Mouse (Mus musculus): ENCODE results near the gene Rmi1.
"Not testable (repeated sequence)": the region's sequence is repeated elsewhere in the genome, so short reads cannot be mapped to it uniquely, and the experiment has no call there.

Rmi1 gene

DNA sequence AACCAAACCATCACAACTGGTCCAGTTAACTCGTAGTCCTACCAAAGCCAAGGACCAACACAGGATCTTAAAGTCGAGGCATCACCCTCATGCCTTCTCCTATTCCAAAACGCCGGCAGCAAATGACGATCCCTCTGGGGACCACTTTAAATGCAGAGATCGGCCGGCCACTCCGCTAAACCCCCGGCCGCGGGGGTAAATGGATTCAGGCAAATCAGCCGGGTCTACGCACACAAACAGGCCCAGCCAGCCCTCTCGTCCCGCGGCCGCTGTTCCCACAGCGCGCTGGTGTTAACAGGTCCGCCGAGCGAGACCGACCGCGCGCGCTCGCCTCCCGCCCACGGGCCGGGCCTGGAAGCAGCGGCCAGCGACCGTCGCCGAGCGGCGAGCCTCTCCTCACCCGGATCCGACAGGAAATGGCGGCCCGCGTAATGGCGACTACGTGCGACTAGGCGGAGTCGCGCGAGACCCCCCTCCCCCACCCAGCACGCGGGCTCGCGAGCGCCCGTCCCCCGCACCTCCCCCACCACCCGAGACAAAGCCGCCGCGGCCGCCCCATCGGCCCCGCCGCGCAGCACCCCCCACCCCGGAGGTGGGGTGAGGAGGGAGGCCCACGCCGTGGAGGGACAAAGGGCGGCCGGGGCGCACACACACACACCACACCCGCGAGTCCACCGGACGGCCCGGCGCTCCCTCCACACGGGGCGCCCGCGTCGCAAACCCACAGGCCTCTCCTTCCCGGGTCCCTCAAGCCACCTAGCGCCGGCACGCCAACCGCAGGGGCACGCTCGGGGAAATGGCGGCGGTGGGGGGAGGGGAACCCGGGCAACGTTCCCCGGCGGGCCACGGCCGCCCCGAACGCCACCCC is 679 bp upstream of the Rmi1 start:
- peak; percentile 71 to 75 for DNase-seq

DNA sequence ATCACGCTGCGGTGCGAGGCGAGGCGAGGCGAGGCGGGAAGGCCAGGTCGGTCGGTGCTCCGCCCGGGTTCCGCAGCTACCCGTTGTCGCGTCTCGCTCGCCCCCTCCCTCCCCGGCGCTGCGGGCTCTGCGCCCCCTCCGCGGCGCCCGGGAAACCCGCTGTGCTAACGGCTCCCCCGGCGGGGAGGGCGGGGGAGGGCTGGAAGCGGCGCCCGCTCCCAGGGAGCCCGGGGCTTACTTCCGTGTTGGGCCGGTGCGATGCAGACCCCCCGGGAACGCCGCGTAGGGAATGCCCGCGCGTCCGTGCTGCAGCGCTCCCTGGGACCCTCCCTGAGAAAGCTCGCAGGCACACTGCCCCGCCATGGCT is 679 bp downstream of the Rmi1 start:
- DNase-seq: no peak

DNA sequence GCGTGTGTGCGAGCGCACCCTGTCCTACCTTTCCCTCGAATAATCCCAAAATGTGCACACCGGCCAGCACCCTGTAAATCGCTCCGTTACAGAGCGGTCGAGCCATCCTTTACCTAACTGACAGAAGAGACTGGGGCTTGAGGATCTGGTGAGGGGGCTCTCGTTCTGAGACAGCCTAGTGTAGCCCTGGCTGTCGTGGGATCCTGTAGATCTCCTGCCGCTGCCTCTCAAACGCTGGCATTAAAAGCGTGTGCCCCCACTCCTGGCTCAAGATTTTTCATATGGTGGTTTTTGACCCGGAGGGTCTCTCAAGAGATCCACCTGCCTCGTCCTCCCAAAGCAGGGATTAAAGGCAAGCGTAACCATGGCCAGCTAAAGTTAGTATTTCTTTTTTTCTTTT is 1.2 kb downstream of the Rmi1 start, which contains the start of gene Hnrnpk:
Gene Hnrnpk, minus strand, starts transcription at position 101 of the 400 bp plus-strand sequence.
- not testable (repeated sequence) for DNase-seq

DNA sequence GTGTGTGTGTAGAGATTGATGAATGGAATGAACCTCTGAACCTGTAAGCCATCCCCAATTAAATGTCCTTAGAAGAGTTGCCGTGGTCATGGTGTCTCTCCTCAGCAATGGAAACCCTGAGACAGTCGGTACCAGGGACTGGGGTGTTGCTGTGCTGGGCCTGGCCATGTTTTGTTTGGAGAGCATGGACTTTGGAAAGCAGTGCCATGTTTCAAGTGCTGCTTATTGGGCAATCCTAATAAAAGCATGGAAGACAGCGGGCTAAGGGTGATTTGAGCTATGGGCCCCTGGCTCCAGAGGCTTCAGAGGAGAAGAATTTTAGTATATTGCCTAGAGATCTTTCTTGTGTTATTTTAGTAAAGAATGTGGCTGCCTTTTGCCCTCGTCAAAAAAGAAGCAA is 9.0 kb downstream of the Rmi1 start:
- DNase-seq: no peak

DNA sequence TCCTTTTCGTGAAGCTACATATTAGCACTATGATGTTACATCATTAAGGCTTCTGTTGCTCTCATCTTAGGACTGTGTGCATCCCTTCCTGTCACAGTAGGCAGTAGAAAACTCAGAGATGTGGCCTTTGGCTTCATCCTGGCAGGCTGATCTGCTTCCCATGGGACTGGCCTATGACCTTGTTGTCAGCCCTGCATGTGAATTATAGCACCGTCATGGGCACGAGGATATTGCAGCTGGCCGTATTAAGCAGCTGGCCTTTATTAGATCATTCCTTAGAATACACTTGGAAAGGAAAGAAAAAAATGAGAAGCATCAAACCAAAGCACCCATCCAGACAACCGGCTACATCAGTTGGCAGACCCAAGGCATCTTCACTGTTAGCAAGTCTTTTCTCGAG is 13.3 kb downstream of the Rmi1 start:
- DNase-seq: no peak

DNA sequence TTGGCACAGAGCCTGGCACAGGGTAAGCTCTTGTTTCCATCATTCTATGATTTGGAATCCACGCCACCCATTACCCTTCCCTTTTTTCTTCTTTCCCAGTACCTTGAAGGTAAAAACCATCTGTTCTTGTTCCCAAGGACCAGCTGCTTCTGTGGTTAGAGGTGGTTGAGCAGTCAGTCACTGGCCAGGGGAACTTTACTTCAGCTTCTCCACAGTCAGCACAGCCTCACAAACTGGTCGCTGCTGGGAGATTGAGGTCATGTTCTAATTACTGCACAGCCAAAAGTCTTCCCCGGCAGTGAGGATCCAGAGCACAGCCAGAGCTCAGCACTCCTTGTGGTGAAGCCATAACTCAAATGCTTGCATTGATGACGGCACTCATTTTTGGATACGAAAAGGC is 13.8 kb downstream of the Rmi1 start:
- DNase-seq: no peak

DNA sequence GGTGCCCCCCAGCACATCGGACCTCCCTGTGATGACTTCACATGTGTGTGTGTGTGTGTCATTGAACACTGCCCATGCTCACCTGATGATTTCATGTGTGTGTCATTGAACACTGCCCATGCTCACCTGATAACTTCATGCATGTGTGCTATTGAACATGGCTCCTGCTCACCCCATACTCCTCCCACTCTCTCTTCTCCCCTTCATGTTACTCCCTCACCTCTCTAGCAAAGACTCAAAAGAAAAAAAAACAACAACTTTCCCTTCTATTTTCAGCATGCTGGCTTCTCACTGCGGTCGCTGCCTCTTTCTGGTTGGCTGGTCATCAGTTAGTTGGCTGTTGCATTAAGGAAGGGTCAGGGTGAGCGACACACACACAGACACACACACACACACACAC is 16.6 kb downstream of the Rmi1 start:
- DNase-seq: no peak

DNA sequence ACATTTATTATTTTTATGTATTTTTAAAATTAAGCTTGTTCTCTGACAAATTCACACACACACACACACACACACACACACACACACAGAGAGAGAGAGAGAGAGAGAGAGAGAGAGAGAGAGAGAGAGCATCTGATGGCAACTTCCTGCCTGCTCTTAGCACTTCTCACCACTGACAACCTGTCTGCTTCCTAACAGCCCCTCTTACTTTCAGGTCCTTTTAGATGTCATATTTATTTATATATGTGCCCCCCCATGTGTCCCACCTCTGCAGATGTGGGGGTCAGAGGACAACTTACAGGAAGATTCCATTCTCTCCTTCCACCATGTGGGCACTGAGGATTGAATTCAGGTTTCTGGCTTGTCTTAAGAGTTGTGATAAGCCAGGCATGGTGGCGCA is 17.2 kb downstream of the Rmi1 start:
- DNase-seq: no peak

DNA sequence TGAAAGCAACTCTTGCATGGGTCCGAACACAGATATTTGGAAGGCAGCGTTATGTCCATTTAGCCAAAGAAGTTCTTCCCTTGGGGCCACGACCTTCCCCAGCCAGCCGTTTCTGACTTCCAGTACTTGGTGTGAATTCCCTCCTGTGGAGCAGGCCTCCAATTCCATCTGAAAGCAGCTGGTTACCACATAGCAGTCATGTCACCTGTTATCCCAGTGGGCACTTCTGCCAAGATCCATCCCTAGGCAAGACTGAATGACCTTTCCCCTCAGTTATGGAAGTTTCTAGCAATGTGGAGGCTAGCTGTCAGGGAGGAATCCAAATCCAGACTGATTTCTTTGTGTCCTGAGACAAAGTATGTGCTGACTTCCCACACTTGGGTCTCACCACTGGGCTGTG is 19.0 kb downstream of the Rmi1 start:
- no peak for DNase-seq

DNA sequence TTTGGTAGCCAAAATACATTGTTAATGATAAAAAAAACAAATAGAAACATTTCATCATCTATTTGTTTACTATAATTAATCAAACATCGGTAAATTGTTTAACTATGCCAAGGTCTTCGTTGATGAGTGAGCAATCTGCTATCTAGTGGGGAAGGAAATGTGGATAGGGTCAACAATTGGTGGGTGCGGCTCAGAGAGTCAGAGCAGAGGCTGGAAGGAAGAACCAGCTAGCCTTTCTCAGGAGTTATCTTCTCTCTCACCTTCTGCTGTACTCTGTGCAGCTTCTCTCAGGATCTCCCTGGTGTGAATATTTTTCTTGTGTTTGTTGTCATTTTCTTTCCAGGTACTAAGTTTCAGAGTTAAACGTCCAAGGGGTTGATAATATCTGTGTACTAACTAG is 20.2 kb downstream of the Rmi1 start:
- DNase-seq: no peak

DNA sequence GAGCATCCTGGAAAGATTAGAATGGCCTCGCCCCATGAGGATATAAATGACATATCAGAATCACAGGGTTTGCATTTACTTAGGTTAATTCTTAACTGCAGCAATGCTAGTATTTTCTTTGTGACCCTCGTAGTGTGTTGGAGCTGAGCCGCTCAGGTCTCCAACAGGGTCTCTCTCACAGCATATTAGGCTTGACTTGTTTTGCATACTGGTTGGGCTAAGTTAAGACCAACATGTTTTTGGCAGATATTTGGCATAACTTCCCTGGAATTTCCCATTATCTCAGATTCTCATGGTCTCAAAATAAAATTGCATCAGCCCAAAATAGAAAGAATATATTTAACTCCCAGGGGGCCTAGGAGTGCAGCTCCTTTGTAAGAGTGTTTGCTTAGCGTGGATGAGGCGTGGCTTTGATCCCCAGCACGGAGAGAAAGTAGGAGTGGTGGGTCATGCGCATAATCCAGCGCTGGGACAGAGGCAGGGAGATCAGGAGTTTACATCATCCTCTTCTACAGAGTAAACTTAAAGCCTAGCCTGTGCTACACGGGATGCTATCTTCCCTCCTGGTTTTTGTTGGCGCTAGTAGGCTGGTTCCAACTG is 21.1 kb downstream of the Rmi1 start:
- no peak for DNase-seq

DNA sequence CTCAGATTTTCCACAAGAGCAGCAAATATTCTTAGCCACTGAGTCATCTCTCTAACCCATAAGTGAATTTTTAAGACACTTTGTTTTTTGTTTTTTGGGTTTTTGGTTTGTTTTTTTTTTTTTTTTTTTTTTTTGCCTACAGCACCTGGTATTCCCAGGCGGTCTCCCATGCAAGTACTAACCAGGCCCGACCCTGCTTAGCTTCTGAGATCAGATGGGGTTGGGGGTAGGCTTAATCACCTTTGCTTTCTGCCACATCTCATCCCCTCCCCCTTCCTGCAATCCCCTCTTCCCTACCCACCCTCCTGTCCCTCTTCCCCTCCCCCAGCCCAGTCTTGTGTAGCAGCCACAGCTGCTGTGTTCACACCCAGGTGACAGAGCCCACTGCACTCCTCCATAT is 37.7 kb downstream of the Rmi1 start:
- no peak for DNase-seq

DNA sequence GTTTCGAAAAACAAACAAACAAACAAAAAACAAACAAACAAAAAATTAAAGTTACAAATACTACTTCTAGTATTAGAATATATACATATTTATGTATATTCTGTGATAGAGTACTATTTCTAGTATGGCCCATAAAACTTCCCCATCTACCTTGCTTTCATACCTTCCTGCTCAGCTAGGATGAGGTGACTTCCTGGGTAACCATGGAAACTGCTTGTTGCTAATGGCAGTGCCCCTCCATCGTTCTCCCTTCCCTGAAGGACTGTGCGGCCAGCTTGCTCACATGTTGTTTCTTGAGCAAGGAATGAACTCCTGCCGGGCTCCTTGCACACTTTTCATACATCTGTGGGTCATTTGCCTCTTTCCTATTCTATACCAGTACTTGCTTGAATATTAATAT is 41.3 kb downstream of the Rmi1 start:
- DNase-seq: no peak

DNA sequence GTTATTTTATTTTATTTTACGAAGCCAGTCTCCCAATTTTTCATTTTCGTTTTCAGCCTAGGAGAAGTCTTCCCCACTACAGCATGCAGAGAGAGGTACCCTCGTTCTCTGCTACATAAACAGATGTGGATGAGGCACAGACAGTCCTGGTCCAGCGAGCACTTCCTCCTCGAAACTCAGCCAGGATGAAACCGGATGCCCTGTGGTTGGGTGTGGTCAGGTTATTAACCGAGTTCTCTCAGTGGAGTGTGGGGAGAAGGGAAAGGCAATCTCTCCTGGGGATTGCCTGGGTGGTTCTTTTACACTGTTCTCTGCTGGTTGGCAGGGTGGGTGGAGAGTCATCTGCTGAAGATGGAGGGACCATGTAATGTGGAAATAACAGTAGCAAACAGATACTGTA is 41.7 kb downstream of the Rmi1 start:
- no peak for DNase-seq

DNA sequence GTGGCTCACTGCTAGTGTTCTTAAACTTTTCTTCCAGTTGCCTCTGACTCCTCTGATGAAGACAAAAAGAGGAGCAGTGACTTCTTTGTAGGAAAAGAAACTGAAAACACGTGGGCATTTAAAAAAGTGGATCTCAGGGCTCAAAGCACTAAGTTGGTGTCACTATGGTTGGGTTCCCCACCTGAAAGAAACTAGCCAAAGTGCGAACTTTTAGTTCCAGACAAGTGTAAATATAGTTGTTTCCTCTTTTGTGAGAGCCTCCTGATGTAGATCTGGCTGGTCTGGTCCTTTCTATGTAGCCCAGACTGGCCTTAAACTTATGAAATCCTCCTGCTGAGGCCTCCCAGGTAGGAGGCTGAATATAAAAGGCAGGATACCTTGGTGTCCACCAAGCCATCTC is 44.5 kb downstream of the Rmi1 start:
- no peak for DNase-seq

DNA sequence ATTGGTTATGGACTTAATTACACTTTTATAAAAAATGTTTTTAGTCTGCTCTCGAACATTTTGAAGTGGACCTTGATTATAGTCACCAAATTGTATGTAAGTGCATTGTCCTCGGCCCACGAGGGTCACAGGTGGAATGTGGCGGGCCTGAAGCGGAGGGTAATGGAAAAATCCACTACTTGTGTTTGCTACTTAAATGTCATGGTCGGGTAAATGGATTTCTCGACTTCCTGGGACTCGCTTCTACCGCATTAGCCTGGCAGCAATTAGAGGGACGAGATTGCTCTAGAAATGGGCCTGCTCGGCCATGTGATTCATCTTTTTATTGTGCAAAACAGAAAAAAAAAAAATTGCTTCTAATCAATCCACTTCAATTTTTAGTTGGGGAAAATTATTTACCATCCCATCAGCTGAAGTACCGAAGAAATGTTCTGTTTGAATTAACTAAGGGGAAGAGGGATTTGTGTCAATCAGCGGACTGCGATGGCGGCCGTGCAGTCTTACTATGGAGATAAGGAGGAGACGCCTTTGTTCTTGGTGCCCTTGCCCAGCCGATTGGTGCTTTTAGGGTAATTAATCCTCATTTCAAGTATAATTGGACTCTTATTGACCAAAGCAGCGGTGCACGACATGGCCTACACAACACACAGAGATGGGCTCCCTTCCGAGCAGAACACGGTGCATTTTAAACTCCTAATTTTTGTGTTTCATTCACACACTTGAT is 48.6 kb downstream of the Rmi1 start:
- no peak for DNase-seq

DNA sequence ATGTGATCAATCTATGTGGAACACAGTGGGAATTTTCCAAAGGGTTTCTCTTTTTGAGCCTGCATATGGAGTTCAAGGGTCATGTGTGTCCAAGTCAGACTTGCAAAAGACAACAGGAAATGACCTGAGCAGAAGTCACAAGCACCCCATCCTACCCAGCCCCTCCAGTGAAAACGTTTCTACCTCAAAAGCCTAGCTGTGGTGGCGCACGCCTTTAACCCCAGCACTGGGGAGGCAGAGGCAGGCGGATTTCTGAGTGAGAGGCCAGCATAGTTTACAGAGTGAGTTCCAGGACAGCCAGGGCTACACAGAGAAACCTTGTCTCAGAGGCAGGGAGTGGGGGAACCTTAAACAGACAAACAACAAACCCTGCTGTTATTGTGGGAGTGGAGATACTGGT is 50.2 kb downstream of the Rmi1 start:
- no peak for DNase-seq

DNA sequence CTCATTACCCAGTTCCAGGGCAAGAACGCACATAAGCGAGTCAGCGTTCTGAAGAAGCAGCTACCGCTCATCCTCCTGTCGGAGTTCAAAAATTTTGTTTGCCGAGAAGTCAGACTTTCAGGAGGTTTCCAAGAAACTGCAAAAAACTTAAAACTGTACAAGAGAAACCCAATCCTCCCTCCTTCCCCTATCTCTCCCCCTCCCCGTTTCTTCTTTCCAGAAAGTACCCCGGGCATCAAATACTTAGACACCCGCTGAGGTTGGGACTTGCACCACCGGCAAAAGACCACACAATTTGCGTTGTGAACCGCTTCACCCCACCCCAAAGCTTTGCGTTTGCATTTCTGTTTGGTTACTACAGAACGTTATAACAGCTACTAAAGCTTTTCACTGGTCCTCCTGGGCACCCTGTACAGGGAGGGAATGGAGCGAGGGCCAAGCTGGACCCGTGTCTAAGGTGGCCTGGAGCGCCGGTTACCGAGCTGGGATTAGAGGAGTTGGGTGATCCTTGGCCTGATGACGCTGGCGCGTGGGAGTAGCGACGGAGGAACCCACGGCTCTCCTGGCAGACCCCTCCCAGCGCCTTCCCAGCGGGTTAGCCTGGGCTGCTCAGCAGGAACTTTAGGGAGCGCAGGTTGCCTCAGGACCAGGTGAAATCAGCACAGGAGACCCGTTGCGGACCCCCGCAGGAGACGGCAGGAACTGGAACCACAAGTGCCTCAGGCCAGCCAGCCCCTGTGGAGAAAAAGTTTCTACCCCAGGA is 50.8 kb downstream of the Rmi1 start:
- DNase-seq: no peak

DNA sequence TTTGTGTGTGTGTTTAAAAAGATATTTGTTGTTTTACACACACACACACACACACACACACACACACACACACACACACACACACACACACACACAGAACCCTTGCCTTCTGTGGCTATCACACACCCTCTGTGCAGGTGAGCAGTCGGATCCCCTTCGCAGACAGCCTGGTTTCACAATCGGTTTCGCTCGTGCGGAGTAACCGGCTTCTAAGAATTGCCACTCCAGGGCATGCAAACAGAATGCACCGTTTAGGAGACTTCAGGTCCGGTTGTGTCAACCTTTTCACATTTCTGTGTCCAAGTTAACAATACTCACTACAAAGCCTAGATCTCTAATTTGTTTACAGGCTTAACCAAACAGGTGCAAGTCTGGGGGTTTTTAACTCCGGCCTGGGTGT is 51.5 kb downstream of the Rmi1 start:
- DNase-seq: no peak

DNA sequence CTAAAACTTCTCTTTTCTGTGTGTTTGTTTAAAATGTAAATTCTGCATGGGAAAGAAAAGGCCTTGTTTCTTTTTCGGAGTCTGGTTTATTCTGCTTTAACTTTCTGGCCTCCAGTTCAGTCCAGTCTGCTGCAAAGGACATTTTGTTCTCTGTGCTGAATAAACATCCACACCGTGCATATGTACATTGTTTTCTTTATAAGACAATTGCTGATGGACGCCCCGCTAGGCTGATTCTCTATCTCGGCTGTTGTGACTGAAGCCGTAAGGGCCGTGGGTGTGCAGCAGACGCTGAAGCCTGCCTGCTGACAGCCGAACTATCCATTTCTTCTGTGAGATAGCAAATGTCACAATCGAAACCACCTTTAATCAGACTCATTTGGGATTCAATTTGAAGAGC is 54.5 kb downstream of the Rmi1 start:
- no peak for DNase-seq

DNA sequence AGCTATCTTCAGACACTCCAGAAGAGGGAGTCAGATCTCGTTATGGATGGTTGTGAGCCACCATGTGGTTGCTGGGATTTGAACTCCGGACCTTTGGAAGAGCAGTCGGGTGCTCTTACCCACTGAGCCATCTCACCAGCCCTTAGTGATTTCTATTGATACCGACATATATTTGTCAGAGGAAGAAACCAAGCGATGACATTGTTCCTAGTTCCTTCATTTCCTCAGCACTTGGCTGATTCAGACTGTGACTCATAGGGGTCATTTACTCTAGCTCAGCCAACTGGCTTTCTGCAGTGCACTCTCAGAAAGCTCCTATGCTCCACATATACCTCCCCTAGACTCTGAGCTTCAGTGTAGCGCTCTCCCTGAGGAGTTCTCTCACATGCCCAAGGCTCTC is 56.8 kb downstream of the Rmi1 start:
- DNase-seq: not testable (repeated sequence)

Measured in cerebellum, adult 18-20 months (tissue).